Mouse (Mus musculus) limb, embryonic 14.5 days (tissue): ENCODE measurements around the gene Tctex1d1. TPM values are rescaled to one million over a fixed set of nuclear protein-coding genes. Genes with fewer than 3 reads are reported as not detected.

Experiments used
- ATAC-seq: fragments of 200-750 bp; cut with Nextera tagmentation; 2 replicates; pipeline ENCODE4 v1.8.0; 2017; ENCODE audit warnings: low read depth, moderate number of reproducible peaks, moderate TSS enrichment; ENCODE audit not compliant: low FRiP score
- DNase-seq: peaks from one replicate; pipeline ENCODE4 v3.0.0-alpha.2; 2015; ENCODE audit warnings: low spot score
- H3K27ac ChIP-seq: fragments of 300-500 bp; sonication (generic); replicated peaks from 2 replicates; pipeline ENCODE4 v1.5.1; 2014; ENCODE audit warnings: low read depth, mild to moderate bottlenecking, low read length, moderate library complexity, mixed read lengths
- H3K27me3 ChIP-seq: fragments of 300-500 bp; sonication (generic); 2 replicates; pipeline ENCODE4 v1.6.1; 2014; ENCODE audit warnings: low read length, mixed read lengths; ENCODE audit not compliant: control insufficient read depth, insufficient read depth
- H3K36me3 ChIP-seq: fragments of 300-500 bp; sonication (generic); 2 replicates; pipeline ENCODE4 v1.6.1; 2014; ENCODE audit warnings: mild to moderate bottlenecking, low read length, moderate library complexity, mixed read lengths; ENCODE audit not compliant: control insufficient read depth, insufficient read depth
- H3K4me1 ChIP-seq: fragments of 300-500 bp; sonication (generic); 2 replicates; pipeline ENCODE4 v1.6.1; 2014; ENCODE audit warnings: antibody characterized with exemption, low read length, mixed read lengths; ENCODE audit not compliant: control insufficient read depth, insufficient read depth
- H3K4me2 ChIP-seq: fragments of 300-500 bp; sonication (generic); replicated peaks from 2 replicates; pipeline ENCODE4 v1.6.1; 2014; ENCODE audit warnings: low read depth, mild to moderate bottlenecking, low read length, moderate library complexity; ENCODE audit not compliant: severe bottlenecking
- H3K4me3 ChIP-seq: fragments of 300-500 bp; sonication (generic); replicated peaks from 2 replicates; pipeline ENCODE4 v1.5.1; 2014; ENCODE audit warnings: low read length
- H3K9ac ChIP-seq: fragments of 300-500 bp; sonication (generic); 2 replicates; pipeline ENCODE4 v1.6.1; 2014; ENCODE audit warnings: mild to moderate bottlenecking, low read depth, low read length, moderate library complexity; ENCODE audit not compliant: severe bottlenecking
- H3K9me3 ChIP-seq: fragments of 300-500 bp; sonication (generic); 2 replicates; pipeline ENCODE4 v1.6.1; 2016; ENCODE audit warnings: low read length; ENCODE audit not compliant: control insufficient read depth
- POLR2A ChIP-seq: fragments of 200-500 bp; IDR thresholded peaks from 2 replicates; pipeline ENCODE4 v1.8.0; 2012; ENCODE audit warnings: inconsistent platforms, mild to moderate bottlenecking, moderate library complexity, borderline replicate concordance; ENCODE audit not compliant: insufficient read depth, insufficient read length; ENCODE audit errors: extremely low read depth
- WGBS: fragments of 180-500 bp; shearing (Covaris S2); extraction: QIAGEN DNeasy Blood & Tissue Kit; methylation state at CpG from one replicate; pipeline ENCODE4 v1.1.7; 2014; 5-methylcytosine and 5-hydroxymethylcytosine counted together
- polyA plus RNA-seq, 2 experiments: library from polyadenylated mRNA; depleted of rRNA in 1 of 2; stranded (reverse) in 1 of 2; unstranded in 1 of 2; fragments of >200 nt; fragmentation: Nextera tagmentation in 1 of 2; extraction: Ambion mirVana in 1 of 2; gene quantifications; 2 replicates each; pipeline versions ENCODE4 v1.2.1 to v1.2.3; 2012 to 2014

The Tctex1d1 gene
- polyA plus RNA-seq, 2 experiments, result 0.30 to 0.56 TPM

- Histone ChIP-seq H3K4me3 (no peak overlapping the region), H3K9me3 (no peaks in the 10 kb centered on the region), H3K9ac (no peak overlapping the region), H3K36me3 (no peaks in the 10 kb centered on the region), H3K27ac (no peak overlapping the region), H3K4me1 (peaks cover 11% of the 10 kb centered on the region), H3K4me2 (no peak overlapping the region), H3K27me3 (no peaks in the 10 kb centered on the region)
- WGBS, result 47% methylated on average over 14 of the region's 14 CpGs
- no peak for TF ChIP-seq POLR2A
- DNase-seq, result no peak
- ATAC-seq, result no peak
These were observed 60.9 kb downstream of the Tctex1d1 start for GRCm38 (mm10) chr4:103039103-103039837.

- Histone ChIP-seq H3K4me2 (no peak overlapping the region), H3K27me3 (no peaks in the 10 kb centered on the region), H3K9me3 (no peaks in the 10 kb centered on the region), H3K4me1 (peaks cover 11% of the 10 kb centered on the region), H3K27ac (no peak overlapping the region), H3K36me3 (no peaks in the 10 kb centered on the region), H3K9ac (no peak overlapping the region), H3K4me3 (no peak overlapping the region)
- TF ChIP-seq POLR2A, result no peak
- ATAC-seq (no peak), DNase-seq (peak; percentile 9)
- 6% methylated on average over 5 of the region's 5 CpGs for WGBS
These were observed 61.4 kb downstream of the Tctex1d1 start for GRCm38 (mm10) chr4:103039838-103040191.

GRCm38 (mm10) chr4:103042997-103043396, 64.6 kb downstream of the Tctex1d1 start:
- Histone ChIP-seq H3K9ac (no peak overlapping the region), H3K36me3 (no peaks in the 10 kb centered on the region), H3K4me2 (no peak overlapping the region), H3K9me3 (no peaks in the 10 kb centered on the region), H3K4me1 (peaks cover 8% of the 10 kb centered on the region), H3K4me3 (no peak overlapping the region), H3K27ac (no peak overlapping the region), H3K27me3 (no peaks in the 10 kb centered on the region)
- no peak for TF ChIP-seq POLR2A
- 90% methylated on average over 11 of the region's 11 CpGs for WGBS
- DNase-seq (no peak), ATAC-seq (no peak)

GRCm38 (mm10) chr4:103048046-103048445, 69.6 kb downstream of the Tctex1d1 start:
- H3K4me2 ChIP-seq, result no peak overlapping the region
- no peaks in the 10 kb centered on the region for H3K27me3 ChIP-seq
- H3K36me3 ChIP-seq, result no peaks in the 10 kb centered on the region
- no peak overlapping the region for H3K4me3 ChIP-seq
- 72% methylated on average over 11 of the region's 11 CpGs for WGBS
- no peak overlapping the region for H3K27ac ChIP-seq
- no peak overlapping the region for H3K9ac ChIP-seq
- ATAC-seq (no peak), DNase-seq (no peak)
- H3K4me1 ChIP-seq, result no peaks in the 10 kb centered on the region
- TF ChIP-seq POLR2A, result no peak
- H3K9me3 ChIP-seq, result no peaks in the 10 kb centered on the region

Other genes starting within 250 kb of the Tctex1d1 start
- gene Sgip1, start 237.3 kb upstream of the Tctex1d1 start, polyA plus RNA-seq (2012; rRNA removed), result 3.6 and 4.7 TPM in 2 replicates
- gene Sgip1, start 237.3 kb upstream of the Tctex1d1 start, polyA plus RNA-seq (2014; fragmentation: Nextera tagmentation; extraction: Ambion mirVana), result 4.6 and 8.7 TPM in 2 replicates
- 0.52 and 1.0 TPM in 2 replicates for gene Insl5, start 48.2 kb downstream of the Tctex1d1 start, polyA plus RNA-seq (2012; rRNA removed)
- not detected in 2 replicates for gene Insl5, start 48.2 kb downstream of the Tctex1d1 start, polyA plus RNA-seq (2014; fragmentation: Nextera tagmentation; extraction: Ambion mirVana)
- gene Mier1, start 135.8 kb downstream of the Tctex1d1 start, polyA plus RNA-seq (2012; rRNA removed), result 32.8 and 32.9 TPM in 2 replicates
- gene Mier1, start 135.8 kb downstream of the Tctex1d1 start, polyA plus RNA-seq (2014; fragmentation: Nextera tagmentation; extraction: Ambion mirVana), result 41.2 and 46.4 TPM in 2 replicates
- gene Wdr78, start 135.9 kb downstream of the Tctex1d1 start, polyA plus RNA-seq (2012; rRNA removed), result 5.4 and 7.0 TPM in 2 replicates
- gene Wdr78, start 135.9 kb downstream of the Tctex1d1 start, polyA plus RNA-seq (2014; fragmentation: Nextera tagmentation; extraction: Ambion mirVana), result 3.4 and 4.4 TPM in 2 replicates
- 18.0 and 23.7 TPM in 2 replicates for gene Slc35d1, start 236.6 kb downstream of the Tctex1d1 start, polyA plus RNA-seq (2012; rRNA removed)
- 12.2 and 14.4 TPM in 2 replicates for gene Slc35d1, start 236.6 kb downstream of the Tctex1d1 start, polyA plus RNA-seq (2014; fragmentation: Nextera tagmentation; extraction: Ambion mirVana)